Mouse (Mus musculus) ovary, postnatal 14 days (tissue): ENCODE results near the gene Arhgap45.
A peak's percentile ranks its signal among the peaks of the same experiment; 100 is the strongest.
"Not testable (repeated sequence)": the region's sequence is repeated elsewhere in the genome, so short reads cannot be mapped to it uniquely, and the experiment has no call there.

Experiments
- DNase-seq: peaks from one replicate; pipeline ENCODE4 v3.0.0; 2022; ENCODE audit warnings: low spot score

Gene Arhgap45

DNA sequence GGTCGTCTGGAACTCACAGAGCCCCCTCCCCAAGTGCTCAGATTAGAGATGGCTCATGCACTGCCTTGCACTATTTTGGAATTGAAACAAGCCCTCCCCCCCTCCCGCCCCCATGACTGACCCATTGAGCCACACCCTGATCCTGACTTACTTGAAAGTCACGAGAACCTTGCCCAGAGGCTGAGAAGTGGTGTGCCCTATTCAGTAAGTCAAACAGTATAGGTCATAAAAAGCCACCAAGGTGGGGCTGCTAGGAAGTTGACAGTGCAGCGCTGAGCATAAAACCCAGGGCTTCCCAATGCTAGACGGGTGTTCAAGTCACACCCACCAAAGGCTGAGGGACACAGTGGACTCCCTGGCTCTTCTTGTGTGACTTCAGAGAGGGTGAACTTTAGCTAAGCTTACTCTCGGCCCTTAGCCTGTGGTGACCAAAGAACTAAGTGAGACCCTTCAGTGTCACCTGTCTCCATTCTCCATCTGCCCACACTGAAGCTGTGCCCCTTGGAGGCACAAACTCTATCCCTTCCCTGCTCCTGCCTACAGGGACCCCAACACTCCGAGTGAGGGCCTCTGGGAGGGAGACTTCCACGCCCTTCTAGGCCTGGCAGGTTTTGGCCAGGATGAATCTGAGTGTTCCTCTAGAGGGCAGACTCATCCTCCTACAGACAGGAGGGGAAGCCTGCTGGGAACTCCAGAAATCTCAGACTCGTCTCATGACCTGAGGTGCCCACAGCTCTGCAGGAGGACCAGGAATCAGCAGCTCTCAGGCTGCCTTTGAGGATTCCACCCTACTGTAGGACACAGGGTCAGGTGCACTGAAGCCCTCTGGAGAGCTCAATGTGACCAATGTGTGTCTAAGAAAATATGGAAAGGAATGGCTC lies 17.3 kb downstream of the Arhgap45 start:
- no peak for DNase-seq

DNA sequence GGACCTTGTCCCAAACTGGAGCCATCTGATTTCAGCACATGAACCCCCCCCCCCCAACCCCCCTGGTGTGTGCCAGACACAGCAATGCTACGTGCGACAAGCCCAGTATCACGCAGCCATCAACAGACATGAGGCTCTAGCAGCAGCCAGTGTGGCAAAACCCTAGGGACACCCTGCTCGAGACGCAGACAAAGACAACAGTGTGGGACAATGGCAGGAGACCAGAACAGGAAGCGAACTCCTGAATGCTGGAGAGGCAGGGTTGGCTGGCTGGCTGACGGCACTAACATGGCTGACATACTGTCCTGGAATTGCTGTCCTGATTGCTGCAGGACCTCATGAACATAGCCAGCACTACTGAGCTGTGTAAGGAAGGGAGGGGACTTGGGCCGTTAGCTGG lies 18.7 kb downstream of the Arhgap45 start:
- no peak for DNase-seq

- DNase-seq = no peak
Measured at GRCm38 (mm10) chr10:80035686-80036085, 19.2 kb downstream of the Arhgap45 start.

- DNase-seq = no peak
Measured at GRCm38 (mm10) chr10:80036832-80037231, 20.4 kb downstream of the Arhgap45 start.

- DNase-seq = peak; percentile 97
Measured at GRCm38 (mm10) chr10:80039559-80039979, 23.1 kb downstream of the Arhgap45 start, which contains the start of gene Polr2e. Gene Polr2e (minus strand): TSS chr10:80039795.

GRCm38 (mm10) chr10:80041409-80042060 lies 25.1 kb downstream of the Arhgap45 start:
- DNase-seq = not testable (repeated sequence)

DNA sequence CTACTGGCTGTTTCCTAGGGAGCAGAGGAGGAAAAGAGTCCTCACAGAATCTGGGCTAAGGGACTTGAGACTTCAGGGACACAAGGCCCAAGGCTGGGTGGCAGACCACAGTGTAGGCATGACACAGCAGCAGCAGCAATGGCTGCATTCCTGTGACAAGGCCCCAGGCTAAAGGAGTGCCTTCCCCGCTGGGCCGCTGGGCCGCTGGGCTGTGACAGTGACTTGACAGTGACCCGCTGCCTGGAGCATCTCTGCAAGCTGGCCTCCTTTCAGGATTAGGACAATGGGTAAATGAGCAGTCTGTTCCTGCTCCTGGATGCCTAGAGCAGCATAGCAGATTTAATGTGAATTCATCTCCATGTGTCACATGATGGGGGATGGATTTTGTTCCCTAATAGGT lies 27.6 kb downstream of the Arhgap45 start:
- no peak for DNase-seq

- not testable (repeated sequence) for DNase-seq
Measured at GRCm38 (mm10) chr10:80045364-80045763, 28.9 kb downstream of the Arhgap45 start.

DNA sequence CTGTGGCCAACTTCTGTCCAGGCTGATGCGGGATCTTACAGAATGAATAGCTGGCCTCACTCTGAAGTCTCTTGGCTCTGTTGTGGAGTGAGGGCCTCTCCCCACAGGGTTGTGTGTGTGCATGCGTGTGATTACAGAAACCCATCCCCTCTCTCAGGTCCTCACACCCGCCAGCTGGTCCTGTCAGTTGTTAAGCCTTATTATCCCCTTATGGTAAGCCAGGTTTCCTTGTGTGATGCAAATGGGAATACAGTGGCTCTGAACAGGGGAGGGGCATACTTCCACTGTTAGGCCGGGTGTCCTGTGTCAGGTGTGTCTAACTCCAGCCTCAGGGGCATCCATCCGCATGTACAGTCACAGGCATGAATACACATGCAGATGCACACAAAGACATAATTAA lies 29.3 kb downstream of the Arhgap45 start:
- no peak for DNase-seq

DNA sequence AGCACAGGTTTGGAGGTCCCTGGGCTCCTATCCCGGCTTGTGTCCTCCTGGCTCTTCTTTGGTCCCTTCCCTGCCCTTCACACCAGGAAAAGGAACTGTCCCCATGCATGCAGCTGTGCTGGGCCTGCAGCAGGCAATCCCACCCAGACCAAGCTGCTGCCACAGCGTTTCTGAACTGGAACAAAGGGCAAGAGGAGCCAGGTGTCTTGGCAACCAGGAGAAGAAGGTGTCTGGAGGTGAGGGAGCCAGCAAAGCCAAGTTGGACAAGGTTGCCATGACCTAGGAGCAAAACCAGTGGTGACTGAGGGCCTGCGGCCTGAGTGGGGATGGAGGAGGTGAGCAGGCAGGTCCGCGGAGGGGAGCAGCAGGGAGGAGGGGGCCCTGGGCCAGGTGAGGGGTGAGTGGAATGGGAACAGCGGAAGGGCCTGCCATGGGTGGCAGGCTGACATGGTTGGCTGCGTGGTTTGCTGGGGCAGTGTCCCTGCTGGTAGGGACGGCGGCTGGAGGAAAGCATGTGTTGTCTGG lies 30.6 kb downstream of the Arhgap45 start, which contains the start of gene Gpx4:
Gpx4 (plus strand) TSS at position 126 of the 525 bp plus-strand sequence.
- DNase-seq = no peak

DNA sequence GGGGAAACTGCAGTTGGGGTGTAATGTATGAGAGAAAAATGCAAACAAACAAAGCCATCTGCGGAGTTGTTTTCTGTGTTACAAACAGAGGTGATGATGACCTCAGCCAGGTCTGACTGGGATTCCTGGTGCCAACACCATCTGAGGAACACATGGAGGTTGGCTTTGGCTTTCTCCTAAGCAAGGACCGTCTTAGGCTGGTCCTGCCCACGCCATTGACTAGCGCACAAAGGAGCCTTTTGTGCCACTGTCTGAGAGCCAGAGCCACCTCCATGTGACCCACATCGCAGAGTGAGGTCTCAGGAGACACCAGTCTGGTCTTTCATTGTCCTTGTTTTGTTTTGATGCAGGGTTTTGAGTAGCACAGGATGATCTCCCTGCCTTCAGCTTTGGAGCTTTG lies 31.9 kb downstream of the Arhgap45 start:
- no peak for DNase-seq

GRCm38 (mm10) chr10:80048834-80049233 lies 32.4 kb downstream of the Arhgap45 start:
- no peak for DNase-seq

- DNase-seq = no peak
Measured at GRCm38 (mm10) chr10:80050244-80050643, 33.8 kb downstream of the Arhgap45 start.

DNA sequence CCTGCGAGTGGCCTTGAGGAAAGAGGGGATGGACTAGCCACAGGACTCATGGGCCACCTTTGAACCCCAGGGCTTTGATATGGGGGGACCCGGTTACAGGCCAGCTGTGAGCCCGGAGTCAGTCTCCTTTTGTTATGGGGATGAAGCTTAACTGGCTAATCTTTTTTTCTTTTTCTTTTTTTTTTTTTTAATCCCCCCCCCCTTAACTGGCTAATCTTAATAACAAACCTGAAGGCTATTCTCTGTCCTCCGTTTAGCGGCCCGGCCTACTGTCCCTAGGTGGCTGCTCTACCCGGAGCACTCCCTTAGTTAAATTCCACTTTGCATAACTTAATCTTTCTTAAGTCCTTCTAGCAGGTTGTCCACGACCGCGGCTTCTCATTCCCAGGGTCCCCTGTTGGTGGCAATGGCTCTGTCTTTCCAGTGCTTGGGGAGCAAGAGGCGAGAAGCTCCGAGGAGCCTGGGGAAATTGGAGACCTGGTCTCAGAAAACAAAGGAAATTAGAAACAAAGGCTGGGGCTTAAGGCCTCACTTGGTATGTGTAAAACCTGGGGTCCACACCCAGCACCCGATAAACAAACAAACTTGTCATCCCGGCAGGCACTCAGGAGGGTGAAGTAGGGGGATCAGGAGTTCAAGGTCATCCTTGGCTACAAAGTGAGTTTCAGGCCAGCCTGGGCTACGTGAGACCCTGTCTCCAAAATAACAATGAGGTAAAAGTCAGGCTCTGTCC lies 34.6 kb downstream of the Arhgap45 start:
- no peak for DNase-seq

GRCm38 (mm10) chr10:80051618-80052373 lies 35.3 kb downstream of the Arhgap45 start:
- DNase-seq = no peak

DNA sequence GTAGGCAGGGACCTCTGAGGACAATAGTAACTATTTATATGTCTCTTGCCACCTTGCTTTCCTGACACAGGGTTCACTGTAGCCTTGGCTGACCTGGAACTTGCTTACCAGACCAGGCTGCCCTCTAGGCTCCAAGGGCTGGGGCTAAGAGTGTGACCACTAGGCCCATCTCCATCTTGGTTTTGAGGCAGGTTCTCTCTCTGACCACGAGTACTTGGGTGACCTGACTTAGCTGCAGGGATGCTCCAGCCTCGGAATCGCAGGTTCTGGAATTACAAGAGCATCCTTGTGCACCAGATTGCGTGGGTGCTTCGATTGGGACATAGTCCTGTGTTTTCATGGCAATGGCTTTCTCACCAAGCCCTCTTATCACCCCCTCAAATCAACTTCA lies 35.9 kb downstream of the Arhgap45 start:
- DNase-seq = no peak

DNA sequence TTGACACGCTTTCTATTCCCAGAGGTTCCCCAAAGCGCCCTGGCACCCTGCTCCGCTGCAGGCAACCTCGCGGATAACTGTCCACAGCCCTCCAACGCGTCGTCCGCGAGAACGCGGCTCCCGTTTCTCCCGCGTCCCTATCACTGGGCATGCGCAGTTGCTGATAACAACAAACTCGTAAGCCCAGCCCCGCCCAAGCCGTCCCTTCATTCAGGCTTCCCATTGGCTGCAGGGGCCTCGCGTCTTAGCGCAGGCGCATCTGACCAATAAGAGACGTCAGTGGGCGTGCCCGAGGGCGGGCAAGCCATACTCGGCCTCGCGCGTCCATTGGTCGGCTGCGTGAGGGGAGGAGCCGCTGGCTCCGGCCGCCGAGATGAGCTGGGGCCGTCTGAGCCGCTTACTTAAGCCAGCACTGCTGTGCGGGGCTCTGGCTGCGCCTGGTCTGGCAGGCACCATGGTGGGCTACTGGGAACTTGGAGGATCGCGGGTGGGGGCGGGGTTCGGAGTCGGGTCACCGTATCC lies 36.9 kb downstream of the Arhgap45 start:
- DNase-seq = peak; percentile 99

GRCm38 (mm10) chr10:80053831-80054815 lies 37.7 kb downstream of the Arhgap45 start:
- peak; percentile 55 for DNase-seq

DNA sequence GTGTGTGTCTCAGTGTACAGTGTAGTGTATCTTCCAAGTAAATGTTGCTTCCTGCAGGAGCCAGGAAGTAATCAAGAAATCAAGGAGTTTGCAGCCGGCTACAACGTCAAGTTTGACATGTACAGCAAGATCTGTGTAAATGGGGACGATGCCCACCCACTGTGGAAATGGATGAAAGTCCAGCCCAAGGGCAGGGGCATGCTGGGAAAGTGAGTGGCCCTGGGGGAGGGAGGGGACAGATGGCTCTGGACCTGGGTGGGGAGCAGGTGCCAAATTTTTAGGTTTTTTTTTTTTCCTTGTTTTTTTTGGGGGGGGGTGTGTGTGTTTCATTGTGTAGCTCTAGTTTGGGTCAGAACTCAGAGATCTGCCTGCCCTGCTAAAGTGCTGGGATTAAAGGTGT lies 38.5 kb downstream of the Arhgap45 start:
- DNase-seq = not testable (repeated sequence)

GRCm38 (mm10) chr10:80055364-80055763 lies 38.9 kb downstream of the Arhgap45 start:
- no peak for DNase-seq
